Mouse (Mus musculus): Measurements from ENCODE around the gene Rpa2.

DNA sequence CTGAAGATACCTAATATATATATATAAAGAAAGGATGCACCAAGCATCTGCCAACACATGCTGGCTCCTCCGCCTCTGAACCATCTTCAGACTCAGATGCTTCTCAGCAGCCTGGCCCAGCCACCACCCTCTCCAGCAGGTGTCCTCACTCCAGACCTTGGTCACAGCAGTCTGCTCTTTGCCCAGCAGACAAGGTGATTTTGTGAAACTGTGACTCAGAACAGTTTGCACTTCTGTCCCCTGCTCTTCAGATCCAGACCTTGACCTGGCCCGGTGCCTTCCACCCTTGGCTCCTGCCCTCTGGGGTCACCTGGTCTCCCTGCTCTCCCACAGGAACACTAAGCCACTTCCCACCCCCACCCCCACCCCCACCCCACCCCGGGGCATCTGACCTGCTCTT lies 32.2 kb upstream of the Rpa2 start:
- TF ChIP-seq CTCF (IDR thresholded peaks at IDR 0.05; ENCODE audit: insufficient read depth, low read depth, low read length) (no peak), POLR2A (IDR thresholded peaks at IDR 0.05; ENCODE audit: insufficient read depth, low read depth, low read length) (no peak)

All from olfactory bulb, adult 2 months (tissue).